Mouse (Mus musculus) erythroid progenitor cell, adult 5-6 weeks (primary cell): ENCODE measurements around the gene Rcn3. TPM values are rescaled to one million over a fixed set of nuclear protein-coding genes. Genes with fewer than 3 reads are reported as not detected.
"Not testable (repeated sequence)": the region's sequence is repeated elsewhere in the genome, so short reads cannot be mapped to it uniquely, and the experiment has no call there.

Experiments used
- ATAC-seq: replicated peaks from 2 replicates; pipeline ENCODE4 v1.8.0; 2016; ENCODE audit warnings: moderate number of reproducible peaks, mild to moderate bottlenecking, moderate TSS enrichment, inconsistent platforms; ENCODE audit not compliant: poor library complexity, low FRiP score, severe bottlenecking
- total RNA-seq, 2 experiments: library from RNA; stranded (forward) in 1 of 2; stranded (reverse) in 1 of 2; fragments of 150-400 nt in 1 of 2; fragments of 186-747, 209-891 nt in 1 of 2; gene quantifications; 2 replicates each; pipeline versions ENCODE4 v1.2.3 to v1.2.4; 2015 to 2017; ENCODE audit warnings: low replicate concordance in 2 of 2

Gene Rcn3
- total RNA-seq, 2 experiments from 2014 or later, result 1.9 to 8.8 TPM

DNA sequence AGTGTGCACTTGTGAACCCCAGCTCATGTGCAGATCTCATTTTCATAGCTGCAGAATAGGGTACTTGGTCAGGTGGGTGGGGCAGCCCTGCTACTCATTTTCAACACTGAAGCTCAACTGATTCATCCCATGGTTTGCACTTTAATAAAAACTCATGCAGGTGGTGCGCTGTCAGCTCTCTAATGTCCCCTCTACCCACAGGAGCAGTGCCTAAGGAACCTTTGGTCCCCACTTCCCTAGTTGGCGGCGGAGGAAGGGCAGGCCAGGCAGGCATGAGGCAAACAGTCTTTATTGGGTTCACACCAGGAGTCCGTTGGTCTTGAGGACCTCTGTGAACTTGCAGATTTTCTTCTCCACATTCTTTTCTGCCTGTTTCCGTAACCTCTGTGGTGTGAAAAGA lies 33.6 kb upstream of the Rcn3 start:
- not testable (repeated sequence) for ATAC-seq

DNA sequence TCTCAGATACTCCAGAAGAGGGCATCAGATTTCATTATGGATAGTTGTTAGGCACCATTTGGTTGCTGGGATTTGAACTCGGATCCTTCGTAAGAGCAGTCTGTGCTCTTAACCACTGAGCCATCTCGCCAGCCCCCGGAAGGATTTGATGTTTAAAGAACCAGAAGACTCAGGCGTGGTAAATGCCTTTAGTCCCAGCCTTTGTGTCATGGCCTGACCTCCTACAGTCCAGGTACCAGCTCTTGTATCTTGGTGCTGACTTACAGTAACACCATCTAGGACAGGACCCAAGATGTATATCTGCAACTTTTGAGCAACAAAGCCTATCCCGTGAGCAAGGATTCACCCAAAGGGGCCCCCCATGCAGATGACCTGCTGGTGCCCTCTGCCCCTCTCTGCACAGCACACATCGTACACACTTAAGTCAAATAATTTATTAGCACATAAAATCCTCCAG lies 33.2 kb upstream of the Rcn3 start:
- no peak for ATAC-seq

DNA sequence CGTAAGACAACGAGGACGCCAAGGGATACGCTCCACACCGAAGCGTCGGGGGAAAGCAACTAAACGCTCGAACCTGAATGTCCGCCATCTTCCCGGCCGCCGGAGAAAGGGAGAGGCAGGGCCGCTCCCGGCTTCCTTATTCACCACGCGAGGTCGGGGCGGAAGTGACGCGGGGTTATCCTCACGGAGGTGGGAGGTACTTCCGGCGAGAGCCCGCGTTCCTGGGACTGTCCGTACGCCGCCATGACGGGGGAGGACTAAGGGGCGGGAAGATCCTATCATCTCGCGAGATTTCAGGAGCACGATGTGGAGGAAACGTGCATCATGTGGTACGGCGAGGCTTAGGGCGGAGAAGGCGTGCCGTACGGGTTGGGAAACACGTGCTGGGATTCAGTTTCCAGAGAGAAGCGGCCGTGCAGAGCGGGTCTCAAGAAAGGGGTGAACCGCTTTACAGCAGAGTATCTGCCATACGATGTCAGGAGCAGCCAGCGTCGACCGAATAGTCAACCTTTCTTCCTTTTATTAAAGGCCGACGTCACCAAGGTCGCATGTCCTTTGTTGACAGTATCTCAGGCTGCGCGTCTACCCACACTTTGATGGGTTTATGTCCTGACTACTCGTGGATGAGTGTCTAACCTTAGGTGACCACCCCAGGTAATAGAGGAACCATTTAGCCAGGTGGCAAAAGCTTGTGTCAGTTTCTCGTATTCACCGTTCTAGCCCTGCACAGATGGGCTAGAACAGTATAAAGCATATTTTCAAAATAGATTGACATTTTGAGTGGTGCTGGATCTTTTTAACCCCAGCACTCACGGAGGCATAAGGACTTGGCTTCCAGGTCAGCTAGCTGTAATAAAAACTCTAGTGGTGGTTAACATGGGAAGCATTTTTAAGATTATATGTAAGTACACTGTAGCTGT lies 32.5 kb upstream of the Rcn3 start, which contains the start of gene Rps11:
Rps11 (minus strand) TSS at position 216 of the 920 bp plus-strand sequence.
- peak; percentile 80 for ATAC-seq

DNA sequence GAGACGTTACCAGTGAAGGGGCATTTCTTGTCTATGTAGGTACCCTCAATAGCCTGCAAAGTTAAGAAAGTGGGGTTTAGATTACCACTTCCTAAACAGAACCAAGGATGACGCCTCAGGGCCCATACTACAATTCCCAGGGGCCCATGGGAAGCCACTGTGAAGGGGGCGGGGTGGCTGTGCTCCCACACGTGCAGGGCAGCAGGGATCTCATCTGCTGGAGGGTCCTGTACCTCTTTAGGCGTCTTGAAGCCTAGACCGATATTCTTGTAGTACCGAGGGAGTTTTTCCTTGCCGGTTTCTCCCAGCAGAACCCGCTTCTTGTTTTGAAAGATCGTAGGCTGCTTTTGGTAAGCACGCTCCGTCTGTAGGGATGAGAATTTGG lies 31.2 kb upstream of the Rcn3 start:
- no peak for ATAC-seq

DNA sequence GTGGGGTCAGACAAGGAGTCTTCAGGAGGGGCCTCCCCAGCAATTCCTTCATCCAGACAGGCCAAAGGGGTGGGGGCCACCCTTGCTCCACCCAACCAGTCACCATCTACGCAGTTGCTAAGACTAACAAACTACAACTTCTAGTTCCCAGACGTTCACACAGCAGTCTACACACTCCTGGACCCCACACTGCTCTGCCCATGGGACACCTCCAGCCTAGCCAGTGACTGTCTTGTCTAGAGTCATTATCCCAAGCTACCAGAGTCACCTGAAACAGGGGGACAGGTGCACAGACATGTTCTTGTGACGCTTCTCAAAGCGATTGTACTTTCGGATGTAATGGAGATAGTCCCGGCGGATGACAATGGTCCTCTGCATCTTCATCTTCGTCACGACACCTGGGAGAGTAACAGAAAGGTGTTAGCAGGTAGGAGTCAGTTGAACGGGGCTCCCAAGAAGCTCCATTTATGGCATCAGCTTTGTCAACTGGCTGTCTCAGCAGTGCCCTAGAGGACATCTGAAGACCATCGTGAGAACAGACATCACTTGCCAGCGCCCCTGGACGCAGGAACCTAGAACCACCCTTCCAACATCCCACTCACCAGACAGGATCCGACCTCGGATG lies 30.7 kb upstream of the Rcn3 start:
- ATAC-seq, result no peak

DNA sequence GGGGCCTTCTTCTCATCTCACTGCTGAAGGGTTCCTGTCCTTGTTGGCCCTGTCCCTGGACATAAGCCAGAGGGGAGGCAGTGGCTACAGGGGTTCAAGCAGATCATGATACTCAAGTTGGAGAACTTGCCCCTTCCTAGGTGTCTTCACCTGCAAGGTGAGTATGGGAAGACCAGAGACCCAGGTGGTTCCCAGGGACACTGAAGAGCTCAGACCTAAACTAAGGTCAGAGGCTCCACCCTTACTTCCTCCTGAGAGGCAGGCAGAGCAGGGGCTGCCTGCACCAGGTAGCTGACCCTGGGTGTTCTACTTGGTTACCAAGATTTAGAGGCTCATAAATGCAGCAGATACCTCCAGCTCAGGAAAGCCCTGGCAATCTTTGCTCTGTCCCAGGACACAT lies 29.9 kb upstream of the Rcn3 start:
- no peak for ATAC-seq

DNA sequence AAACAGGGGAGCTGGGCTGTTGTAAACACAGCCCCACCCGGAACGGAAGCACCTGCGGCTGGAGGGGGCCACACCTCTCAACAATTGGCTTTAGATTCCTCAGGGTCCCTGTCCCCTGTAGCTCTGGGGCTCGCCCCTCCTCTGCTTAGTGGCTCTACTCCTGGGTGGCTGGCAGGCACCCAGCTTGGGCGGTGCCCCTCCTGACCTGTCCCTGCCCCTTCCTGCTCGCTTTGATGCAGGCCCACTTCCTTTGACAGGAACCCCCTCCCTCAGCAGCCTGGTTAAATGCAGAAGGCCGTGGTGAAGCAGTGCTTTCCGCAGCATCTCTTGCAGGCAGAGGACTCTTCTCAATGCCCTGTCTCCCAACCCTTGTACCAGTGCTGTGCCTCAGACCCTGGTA lies 29.4 kb upstream of the Rcn3 start:
- no peak for ATAC-seq

DNA sequence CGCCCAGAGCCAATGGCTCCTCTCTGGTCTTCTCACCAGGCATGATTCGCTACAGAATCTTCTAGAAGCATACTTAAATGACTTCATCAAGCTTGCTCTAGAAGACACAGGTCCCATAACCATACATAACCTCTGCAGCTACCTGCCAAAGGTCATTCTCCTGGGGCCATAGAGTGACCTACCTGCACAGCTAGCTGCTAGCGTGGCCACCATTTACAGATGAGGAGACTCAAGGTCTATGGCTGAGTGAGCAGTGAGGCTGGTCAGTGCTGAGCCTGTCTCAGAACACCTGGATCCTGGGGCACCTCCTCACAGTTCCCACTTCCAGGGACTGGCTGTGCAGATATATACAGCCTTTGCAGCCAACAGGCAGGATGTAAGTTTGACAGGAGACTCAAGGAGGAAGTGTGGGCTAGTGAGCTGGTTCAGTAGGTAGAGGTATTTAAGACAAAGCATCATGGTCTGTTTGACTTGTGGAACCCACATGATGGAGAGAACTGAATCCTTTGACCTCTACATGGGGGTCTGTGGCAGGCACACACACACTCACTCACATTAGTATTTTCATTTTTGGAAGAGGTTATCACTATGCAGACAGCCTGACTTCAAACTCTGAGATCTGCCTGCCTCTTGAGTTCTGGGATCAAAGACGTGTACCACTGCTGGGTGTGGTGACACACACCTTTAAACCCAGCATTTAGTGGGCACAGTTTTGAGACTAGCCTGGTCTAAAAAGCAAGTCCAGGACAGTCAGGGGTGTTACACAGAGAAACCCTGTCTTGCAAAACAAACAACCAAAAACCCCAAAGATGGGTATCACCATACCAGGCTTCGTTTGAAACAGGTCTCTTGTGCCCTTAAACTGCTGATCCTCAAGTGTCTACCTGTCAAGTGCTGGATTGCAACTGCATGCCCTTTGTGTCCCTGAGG lies 28.0 kb upstream of the Rcn3 start:
- ATAC-seq, result no peak

DNA sequence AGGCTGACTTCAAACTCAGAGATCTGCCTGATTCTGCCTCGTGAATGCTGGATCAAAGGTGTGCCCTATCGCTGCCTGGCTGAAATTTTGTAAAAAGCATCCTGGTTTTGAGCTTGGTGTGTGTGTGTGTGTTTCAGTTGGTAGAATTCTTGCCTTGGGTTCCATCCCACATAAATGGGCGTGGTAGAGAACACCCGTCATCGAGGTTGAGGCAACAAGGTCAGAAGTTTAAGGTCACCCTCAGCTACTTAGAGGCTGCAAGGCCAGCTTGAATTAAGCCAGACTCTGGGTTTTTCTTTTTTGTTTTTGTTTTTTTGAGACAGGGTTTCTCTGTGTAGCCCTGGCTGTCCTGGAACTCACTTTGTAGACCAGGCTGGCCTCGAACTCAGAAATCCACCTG lies 26.3 kb upstream of the Rcn3 start:
- no peak for ATAC-seq

DNA sequence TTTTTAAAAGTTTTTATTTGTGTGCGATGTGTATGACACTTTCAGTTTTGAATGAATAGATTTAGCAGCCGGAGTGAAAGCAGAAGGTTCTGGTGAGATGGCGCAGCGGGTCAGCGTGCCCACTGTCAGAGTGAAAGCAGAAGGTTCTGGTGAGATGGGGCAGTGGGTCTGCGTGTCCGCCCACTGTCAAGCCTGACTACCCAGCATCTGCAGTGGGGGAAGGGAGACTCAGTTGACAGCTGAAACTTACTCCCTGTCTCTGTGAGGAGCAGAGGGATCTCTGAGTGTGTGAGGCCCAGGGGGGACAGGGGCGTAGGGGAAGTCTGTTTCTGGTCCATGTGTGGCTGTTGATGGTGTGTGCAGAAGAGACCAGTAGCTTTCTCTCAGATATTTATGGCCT lies 25.5 kb upstream of the Rcn3 start:
- ATAC-seq, result no peak

DNA sequence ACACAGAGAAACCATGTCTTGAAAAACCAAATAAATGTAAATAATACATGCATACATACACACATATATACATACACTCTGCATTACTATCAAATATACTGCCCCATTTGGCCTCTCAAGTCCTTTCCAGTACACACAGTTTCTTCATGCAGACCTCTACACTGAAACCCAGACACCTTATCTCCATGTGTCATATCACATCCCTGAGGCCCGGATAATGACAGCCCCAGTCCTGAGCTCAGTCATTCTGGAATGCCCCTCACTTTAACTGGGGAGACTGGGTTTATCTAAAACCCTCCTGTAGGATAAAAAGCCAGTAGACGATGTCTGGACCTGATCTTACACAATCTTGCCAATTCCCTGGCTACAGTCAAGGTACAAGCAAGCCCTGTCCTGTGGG lies 21.5 kb upstream of the Rcn3 start:
- no peak for ATAC-seq

DNA sequence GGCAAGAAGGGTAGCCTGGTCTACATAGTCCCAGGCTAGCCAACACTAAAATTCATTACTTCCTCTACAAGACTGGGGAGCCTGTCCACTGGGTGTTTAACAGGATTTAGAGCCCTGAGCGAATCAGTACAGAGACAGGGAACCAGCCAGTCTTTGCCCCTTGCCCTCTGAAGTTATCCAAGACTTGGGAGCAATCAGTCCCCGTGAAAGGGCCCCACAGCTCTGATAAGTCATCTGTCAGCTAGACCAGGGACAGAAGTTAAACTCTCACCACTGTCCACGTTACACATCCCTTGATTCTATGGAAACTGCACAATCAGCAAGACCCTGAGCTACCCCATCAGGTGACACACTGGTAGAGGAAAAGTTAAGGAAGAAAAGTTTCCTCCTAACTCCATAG lies 20.5 kb upstream of the Rcn3 start:
- no peak for ATAC-seq

DNA sequence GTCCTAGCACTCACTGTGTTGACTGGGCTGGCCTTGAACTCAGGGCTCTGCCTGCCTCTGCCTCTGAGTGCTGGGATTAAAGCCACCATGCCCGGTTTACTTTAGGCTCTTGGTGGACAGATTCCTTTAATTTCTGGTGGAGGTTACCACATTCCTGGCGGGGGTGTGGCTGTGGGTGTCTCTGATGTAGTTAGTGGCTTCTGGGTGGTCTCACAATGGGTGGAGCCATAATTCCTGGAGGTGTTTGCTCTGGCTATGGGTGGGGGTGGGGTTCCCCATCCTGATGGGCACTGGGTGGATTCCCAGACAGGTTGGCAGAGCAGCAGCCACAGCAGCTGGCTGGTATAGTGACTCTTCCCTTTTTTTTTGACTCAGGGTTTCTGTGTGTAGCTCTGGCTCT lies 19.9 kb upstream of the Rcn3 start:
- ATAC-seq, result no peak

DNA sequence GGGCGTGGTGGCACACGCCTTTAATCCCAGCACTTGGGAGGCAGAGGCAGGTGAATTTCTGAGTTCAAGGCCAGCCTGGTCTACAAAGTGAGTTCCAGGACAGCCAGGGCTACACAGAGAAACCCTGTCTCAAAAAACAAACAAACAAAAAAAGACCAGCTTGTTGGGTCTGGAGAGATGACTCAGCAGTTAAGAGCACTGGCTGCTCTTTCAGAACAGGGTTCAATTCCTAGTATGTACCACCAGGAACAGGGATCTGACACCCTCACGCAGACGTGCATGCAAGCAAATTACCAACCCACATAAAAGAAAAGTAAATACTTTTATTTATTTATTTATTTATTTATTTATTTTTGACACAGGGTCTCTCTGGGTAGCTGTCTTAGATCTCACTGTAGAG lies 18.1 kb upstream of the Rcn3 start:
- ATAC-seq, result not testable (repeated sequence)

DNA sequence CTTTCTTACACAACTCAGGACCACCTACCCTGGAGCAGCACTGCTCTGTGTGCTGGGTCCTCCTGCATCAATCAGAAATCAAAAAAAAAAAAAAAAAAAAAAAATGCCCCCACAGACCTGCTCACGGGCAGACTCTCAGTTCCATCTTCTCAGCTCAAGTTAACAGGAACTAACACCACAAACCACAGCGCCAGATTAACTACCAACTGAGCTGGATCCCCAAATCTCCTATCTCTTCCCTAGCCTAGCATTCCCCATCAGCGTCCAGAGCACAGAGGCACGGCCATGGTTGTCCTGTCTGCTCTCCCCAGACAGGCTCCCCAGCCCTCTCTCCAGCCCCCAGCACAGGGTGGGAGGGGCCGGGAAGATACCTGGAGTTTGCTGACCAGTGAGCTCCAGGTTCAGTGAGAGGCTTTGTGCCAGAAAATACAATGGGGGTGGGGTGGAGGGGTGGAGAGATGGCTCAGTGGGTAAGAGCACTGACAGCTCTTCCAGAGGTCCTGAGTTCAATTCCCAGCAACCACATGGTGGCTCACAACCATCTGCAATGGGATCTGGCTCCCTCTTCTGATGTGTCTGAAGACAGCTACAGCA lies 15.1 kb upstream of the Rcn3 start:
- no peak for ATAC-seq

DNA sequence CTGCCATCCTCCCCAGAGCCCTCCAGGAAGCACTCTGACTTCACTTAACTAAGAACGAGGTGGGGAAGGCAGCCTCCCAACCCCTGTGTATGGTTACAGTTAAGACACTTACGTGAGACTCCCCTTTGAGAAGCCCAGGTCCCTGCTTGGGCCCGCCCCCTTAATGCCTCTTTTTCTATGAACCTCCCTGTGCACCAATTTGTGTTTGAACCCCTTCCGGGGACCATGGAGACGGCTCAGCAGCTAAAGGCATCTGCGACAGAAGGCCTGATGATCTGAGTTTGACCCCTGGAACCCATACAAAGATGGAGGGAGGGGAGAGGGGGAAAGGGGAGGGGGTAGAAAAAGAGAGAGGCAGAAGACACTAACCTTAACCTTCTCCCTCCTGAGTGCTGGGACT lies 14.4 kb upstream of the Rcn3 start:
- no peak for ATAC-seq

DNA sequence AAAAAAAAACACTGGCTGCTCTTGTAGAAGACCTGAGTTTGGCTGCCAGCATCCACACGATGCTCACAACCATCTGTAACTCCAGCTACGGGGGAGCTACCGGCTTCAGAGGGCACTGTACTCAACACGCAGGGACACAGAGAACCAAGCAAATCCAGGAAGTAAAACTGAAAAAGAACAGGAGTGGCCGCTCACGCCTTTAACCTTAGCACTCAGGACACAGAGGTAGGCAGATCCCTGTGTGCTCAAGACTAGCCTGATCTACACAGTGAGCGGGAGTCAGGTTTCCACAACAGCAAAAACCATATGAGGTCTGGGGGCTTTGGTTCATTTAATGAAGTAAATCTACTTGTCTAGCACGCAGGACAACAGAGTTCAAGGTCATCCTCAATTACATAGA lies 13.5 kb upstream of the Rcn3 start:
- no peak for ATAC-seq

DNA sequence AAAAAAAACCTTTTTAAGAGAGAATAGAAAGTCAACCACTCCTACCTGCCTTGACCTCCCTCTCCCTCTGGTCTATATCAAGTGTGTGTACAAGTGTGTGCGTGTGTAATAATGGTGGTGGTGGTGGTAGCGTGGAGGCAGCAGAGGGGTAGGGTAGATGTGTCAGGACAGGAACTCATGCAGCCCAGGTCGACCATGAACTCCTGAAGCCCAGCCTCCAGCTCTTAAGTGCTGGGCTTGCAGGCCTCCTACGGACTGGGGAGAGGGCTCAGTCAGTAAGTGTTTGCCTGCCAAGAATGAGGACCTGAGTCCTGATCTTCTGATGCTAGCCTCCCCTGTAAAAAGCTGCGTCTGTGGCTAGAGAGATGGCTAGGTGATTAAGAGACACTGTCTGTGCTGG lies 12.9 kb upstream of the Rcn3 start:
- ATAC-seq, result no peak

DNA sequence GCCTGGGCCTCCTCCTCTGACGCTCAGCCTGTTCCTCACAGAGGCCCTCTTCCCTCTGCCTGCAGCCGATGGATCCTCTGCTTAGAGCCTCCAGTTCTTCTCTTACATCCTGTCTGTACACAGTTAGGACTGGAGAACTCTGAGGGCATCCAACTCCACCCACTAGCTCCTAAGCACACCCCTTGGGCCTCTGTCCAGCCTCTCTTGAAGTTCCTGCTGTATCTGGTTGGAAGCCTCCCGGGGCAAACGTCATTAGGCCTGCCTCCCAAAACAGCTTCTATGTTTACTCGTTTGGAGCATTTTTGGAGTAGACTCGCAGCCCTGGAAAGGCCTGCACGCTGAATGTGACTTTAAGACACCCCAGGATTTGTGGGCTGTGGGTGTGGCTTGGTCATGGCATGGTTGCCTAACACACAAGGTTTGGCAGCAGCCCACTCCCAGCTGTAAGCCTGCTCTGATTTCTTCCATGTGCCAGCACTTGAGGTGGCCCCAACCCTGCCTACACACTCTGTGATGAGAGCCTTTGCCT lies 11.7 kb upstream of the Rcn3 start, which contains the start of gene Fcgrt:
Fcgrt (minus strand) TSS at position 200 of the 529 bp plus-strand sequence.
- no peak; the same call in 1 of the 2 replicates for ATAC-seq
